Mouse (Mus musculus) adipocyte (in vitro differentiated cells): ENCODE measurements around the gene Trip12.

Experiments used
- DNase-seq: peaks from one replicate; pipeline ENCODE4 v3.0.0-alpha.2; 2016; ENCODE audit warnings: low spot score

Trip12 gene

DNA sequence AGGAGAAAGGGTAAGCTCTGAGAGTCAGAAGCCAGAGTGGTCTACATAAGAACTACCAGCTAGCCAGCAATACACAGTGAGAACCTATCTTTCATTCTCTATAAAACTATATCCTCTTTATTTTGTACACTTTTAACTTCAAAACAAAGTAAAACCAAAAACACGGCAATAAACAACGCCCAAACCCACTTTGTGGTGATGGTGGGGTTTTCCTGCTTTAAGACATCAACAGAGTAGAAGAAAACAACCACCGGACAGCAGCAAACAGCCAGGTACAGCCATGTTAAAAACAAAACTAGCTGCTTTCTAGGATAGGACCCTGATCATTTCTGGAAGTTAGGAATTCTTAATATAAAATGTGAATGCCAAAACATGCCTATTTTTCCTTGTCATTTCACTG is 59.7 kb downstream of the Trip12 start:
- no peak for DNase-seq

DNA sequence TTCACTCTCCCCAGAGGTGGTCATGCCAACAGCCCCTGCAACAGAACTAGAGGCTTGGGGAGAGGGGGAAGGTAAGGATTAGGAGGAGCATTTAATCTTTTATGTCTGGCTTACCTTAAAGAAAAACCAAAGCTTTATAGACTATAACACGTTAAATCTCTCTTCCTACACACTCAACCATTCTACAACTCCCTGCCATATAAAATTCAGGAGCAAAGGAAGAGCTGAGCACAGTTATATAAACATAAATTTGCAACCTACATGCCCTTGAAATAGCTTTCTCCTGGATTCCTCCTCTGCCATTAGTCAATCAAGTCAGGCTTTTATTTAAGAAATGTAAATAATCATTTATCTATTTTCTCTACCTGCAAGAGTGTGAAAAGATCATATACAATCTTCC is 62.9 kb downstream of the Trip12 start:
- DNase-seq = no peak

DNA sequence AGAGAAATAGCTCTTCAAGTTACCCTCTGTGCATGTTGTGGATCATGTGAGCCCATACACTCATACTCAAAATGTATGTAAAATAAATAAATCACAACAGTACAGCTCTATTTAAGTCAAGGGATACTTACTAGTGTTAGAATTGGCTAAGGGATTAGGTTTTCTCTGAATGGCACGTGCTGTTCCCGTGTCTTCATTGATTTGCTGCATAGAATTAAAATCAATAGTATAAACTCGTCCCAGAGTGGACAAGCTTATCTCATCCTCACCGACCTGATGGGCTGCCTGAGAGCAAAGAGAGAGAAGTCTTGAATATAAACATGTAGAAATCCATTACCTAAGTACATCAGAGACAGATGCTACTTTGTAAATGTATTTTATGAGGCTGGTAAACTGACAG is 81.5 kb downstream of the Trip12 start:
- DNase-seq = no peak

DNA sequence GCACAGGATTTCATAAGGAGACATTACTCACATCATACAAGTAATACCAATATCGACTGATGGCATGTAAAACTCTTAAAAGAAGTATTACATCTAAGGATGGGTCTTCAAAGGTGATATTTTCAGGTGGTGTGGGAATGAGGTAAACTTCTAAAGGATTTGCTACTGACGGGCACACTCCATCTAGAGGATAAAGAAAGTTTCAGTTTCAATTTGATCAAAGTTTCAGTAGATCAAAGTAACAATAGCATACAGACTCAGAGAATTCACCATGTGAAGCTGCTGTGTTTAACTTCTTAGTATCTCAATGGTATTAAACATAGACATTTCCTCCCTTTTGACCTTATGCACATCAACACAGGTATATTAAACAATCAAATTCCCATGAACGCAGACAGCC is 98.2 kb downstream of the Trip12 start:
- DNase-seq = no peak

DNA sequence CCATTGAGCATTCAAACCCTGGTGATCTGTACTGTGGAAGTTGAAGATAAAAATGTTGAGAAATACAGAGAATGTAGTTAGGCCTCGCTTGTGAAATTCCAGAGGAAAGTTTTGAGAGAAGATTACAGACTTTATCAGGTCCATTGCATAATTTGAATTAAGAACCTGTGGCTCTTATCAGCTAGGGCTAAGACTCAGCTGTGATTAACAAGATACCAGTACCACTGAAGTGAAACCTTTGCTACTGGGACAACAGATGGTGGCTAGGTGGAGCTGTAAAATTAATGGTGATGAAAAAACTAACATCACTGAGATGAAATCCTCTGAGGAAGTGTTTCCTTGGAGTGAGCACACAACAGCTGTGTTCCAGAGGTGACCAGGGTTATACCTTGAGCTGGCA is 100.2 kb downstream of the Trip12 start:
- no peak for DNase-seq

DNA sequence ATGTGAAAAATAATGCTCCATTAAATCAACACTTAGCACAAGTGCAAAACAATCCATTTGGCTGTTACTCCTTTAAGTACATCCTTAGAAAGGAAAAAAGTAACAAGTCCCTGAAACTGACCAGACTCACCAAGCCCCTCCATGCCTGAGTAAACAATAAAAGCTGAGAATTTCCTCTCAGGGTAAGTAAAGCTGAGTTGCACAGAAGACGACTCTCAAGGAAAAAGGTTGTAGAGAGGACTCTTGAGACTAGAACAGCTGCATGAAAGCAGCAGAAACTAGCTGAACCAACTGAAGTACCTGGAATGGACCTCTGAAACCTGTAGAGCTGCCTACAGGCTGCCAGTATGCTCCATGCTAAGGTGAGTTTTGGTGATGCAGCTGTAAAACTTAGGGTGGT is 103.2 kb downstream of the Trip12 start:
- no peak for DNase-seq

DNA sequence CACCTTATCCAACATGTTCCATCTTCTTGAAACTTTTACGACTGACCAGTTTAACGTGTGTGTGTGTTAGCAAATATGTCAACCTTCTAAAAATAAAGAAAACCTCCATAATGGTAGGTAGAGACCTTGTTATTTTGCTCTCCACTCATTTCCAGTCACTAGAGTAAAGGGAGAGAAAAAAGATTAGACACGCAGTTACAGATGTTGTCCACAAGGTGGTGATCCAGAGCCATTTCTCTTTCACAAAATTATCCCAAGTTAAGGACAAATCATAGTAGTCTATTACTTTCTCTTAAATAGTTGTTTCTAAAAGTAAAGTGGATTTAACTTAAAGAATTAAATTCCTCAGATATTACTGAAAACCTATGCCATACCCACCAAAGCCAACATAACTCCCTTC is 106.5 kb downstream of the Trip12 start:
- peak; percentile 65 for DNase-seq

DNA sequence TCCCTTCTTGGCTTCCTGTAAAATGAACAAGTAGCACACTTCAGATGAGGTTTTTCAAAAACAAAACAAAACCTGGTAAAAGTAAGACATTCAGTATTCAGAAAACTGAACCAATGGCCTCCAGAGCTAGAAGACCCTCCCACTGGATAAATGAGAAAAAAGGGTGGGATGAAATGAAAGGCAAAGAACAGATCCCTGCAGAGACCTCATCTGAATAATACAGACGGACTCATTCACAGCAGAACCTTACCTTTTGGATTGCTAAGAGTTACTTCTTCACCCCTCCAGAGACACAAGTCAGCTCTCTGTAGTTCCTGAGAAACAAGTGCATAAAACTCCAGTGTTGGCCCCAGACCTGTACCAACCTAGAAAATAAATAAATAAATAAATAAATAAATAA is 108.6 kb downstream of the Trip12 start:
- no peak for DNase-seq

DNA sequence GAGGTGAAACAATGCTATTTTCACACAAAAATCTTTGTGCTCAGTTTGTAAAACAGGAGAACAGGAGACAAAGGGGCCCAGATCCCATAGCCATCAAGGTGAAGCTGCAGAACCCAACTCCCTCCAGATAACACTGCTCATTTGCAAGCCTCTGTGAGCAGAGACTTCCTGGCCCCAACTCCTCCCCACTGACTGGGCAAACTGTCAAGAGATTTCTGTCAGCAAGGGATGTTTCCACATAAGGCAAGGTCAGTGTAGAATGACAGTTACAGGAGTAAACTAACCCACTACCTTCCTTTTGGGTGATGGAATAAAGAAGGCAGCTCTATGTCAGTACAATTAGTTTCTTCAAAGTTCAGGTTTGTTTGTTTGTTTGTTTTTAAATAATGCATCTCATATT is 117.5 kb downstream of the Trip12 start:
- DNase-seq = peak; percentile 47

DNA sequence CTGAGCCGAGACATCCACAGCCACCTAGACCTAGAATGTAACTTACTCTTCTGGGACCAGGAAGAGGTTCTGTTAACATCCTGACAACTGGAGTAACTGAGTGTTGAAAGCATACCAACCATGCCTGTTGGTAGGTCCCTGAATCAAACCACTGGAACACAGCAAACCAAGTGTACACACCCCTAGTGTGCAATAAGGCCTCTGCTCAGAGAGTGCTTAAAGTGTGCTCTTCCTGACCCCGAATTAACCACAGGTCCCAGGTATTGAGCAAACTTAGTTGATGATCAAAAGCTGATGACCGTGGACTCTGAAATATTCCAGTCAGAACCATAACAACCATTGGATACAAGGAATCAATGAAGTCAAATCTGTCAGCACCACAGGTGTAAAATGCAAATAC is 117.9 kb downstream of the Trip12 start:
- no peak for DNase-seq

DNA sequence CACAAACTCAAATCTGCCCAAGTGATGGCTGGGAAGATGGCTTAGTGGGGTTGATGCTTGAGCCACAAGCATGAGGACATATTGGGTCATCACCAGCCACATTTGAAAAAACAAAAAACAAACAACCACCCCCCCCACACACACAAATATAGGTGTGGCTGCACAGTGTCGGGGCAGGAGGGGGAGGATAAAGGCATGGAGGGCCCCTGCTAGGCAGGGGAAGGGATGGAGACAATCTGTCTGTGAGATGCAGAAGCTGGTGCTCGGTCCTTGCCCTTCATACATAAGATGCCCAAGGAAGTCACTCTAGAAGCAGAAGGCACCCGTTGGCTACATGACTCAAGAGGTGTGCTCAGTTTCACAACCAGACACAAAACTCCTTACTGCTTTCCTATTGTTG is 118.4 kb downstream of the Trip12 start:
- no peak for DNase-seq

DNA sequence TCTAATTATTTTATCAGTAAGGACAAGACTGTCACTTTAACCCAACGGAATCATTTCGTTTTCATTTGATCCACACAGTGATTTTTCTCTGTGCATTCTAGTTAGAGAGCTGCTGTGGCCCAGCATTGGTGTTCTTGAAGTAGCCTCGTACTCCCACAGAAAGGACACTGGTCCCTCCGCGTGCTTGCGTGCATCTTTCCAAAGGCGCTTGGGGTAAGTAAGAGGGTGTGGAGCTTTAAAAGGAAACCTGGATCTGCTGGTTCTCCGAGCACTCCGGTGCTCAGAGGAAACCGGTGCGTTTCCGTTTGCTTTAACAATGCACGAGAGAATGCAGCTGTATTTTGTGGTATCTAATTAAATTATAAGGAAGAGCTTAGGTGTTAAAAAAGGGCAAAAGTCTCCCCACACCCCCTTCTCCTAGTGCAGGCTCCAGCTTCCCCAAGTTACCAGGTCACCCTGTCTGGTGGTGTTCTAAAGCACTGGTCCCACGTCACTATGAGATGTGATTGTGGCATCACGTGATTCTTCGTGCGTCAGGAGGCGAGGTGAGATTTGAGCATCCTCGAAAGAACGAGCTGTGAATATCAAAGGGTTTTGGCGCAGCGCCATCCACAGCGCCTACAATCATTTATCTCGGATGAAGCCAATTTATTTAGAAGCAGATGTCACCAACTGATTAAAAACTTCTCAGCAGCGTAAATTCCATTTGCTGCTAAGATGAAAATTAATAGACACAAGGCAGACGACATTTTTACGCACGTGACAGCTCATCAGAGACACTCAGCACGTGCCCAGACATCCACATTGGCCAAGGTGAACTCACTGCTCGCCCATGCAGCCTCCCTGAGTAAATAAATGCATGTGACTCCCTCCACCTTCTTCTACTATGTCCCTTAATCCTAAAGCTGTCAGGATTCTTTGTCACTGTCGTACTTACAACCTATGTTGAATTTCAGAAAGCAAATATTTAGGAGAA is 130.2 kb downstream of the Trip12 start:
- no peak for DNase-seq

DNA sequence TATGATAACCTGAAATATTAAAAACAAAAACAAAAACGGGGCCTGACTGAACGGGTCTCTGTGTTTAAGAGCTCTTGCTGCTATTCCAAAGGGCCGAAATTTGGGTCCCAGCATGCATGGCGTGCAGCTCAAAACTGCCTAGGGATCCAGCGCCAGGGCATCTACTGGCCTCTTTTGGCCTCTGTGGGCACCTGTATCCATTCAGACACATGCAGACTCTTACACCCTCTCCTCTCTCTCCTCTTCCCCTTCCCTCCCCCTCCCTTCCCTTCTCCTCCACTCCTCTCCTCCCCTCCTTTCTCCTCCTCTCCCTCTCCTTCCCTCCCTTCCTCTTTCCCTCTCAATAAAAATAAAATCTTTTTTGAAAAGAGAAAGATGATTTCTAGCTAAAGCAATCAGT is 130.9 kb downstream of the Trip12 start:
- DNase-seq = no peak

DNA sequence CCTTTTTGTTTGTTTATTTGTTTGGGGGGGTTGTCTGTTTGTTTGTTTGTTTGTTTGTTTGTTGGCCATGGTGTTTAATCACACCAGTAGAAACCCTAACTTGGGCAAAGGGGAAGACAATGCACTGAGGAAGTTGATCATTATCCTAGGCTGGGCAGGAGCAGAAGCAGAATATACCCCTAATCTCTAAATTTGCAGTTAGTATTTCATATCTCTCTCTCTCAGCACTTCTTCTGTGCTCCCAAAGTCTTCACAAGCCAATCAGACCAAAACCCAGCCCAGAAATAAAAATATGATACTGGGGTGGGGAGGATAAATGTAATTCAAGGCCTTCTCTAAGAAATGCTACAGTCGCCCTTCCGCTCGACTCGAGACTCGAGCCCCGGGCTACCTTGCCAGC is 140.1 kb downstream of the Trip12 start:
- DNase-seq = no peak

DNA sequence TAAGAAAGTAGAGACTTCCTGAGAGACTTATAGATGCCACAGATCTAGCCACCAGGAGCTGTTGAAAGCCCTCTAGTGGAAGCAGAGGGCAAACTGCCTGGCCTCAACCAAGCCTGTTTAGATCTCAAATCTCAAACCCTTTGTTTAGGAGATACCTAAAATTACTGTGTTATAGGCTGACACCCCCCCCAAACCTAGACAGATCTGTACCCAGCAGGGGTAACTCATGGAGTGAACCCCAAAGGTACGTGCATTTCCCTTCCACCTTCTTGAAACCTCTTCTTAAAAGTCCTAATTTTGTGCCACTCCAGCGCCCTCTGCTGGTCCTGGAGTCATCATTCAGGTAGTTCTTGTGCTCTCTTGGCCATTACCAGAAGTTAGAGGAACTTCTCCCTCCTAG is 143.2 kb downstream of the Trip12 start:
- DNase-seq = peak; percentile 51

DNA sequence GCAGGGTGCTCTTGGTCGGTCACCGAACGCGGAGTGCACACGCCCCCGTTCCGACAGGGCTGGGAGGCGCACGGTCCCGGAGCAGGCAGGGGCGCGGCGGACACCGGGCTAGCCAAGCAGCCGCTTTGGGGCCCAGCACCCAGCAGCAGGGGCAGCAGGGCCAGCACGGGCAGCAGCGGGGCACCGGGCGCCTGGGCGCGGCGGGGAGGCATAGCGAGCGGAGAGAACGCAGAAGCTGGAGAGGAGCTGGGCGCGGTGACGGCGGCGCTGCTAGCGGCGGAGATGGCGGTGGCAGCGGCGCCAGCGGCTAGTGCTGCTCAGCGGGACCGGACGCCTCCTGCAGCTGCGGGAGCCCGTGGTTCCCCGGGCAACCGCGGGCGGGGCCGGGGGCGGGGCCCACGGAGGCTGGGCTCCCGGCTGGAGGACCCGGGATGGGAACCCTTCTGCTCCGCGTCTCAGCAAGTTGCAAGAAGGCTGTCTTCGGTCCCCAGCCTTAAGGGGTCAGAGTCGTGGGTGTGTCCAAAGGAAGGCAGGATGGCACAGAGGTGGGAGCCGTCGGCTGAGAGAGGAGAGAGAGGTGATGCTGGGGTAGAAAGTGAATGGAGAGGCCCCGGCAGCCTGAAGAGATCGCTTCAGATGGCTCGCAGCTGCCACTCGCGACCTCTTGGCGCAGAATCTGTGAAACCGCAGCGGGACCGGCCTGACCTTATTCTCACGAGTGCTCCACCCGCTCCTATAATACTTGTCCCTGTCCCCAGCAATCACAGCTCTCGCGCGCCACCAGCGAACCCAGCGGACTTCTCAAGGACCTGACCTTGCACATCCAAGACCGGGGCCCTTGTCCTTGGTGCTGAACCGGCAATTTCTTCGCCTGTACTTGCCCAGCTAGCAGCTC is 144.6 kb downstream of the Trip12 start, which contains the start of gene Dner:
TSS of gene Dner (minus strand) at position 705 of the 895 bp plus-strand sequence.
- peak; percentile 9 for DNase-seq

DNA sequence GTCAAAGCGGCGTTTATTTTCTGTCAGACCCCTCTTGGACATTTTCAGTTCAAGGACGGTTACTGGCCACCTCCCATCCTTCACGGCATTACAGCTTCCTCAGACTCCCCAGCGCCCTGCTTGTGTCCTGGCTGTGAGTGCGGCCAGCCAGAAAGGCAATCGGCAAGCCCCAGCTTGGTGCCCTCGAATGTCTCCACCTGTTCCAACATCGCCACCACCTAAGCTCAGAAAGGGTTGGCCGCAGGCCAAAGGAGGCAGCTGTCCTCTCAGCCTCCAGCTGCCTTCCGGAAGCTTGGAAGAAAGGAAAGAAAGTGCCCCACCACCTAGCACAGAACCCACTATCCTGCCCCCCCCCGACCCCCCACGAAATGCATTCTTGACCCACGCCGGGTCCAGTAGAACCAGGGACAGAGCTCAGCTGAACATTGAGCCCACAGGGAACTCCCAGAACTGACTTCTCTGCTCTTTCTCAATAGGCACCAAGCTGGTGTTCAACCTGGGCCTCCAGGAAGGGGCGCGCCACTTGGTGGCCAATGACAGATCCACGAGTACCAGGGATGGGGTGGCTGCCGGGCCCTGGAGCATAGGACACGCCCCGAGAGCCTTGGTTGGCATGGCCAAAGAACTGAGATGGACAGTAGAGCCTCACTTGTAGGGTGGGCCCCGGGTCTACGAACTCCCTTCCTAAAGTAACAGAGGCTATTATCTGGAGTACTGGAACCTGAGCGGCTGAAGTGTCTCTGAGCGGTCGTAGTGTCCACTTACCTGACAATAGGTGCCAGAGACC is 145.4 kb downstream of the Trip12 start:
- no peak for DNase-seq

DNA sequence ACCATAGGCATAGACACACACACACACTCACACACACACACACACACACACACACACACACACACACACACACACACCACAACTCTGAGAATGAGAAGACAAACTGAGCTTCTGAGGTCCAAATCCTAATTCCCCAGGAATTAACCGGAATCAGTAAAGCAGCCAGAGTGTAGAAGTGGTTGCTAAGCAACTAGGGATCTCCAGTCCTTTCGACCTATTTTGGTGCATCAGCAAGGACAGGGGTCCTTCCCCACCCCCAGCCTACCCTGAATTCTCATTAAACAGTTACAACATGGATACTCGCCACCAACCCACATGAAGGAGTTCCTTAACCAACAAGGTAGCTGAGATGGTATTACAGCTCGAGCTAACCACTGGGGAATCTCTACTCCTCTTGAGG is 162.4 kb downstream of the Trip12 start:
- DNase-seq = no peak
